Mouse (Mus musculus) adrenal gland, postnatal 25 days (tissue): ENCODE measurements around the gene Cntfr. TPM values are rescaled to one million over a fixed set of nuclear protein-coding genes. Genes with fewer than 3 reads are reported as not detected.

Source experiments
- DNase-seq: peaks from one replicate; pipeline ENCODE4 v3.0.0; 2021; ENCODE audit warnings: mixed read lengths
- total RNA-seq: library from RNA; stranded (reverse); gene quantifications from 2 replicates; pipeline ENCODE4 v1.2.3, GENCODE M21; 2021

Cntfr gene
- total RNA-seq, 1 experiment from 2014 or later = 46.3 TPM

DNA sequence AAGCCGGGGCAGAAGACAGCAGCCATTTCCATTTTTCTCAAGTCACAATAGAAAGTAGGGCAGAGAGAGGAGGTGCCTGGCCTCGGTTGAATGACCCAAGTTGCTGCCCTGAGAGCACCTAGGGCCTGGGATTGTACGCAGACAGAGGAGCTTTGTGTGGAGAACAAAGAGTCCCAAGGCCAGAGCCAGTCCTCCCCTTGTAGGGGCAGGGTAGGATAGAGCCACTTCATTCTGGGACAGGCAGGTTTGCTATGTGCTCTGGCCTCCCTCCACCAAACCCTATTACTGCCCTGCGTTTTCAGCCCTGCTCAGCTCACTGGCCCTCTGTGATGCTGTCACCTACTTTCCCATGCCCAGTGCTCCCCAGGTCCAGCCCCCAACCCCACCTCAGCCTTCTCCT is 48.7 kb downstream of the Cntfr start:
- DNase-seq = no peak

DNA sequence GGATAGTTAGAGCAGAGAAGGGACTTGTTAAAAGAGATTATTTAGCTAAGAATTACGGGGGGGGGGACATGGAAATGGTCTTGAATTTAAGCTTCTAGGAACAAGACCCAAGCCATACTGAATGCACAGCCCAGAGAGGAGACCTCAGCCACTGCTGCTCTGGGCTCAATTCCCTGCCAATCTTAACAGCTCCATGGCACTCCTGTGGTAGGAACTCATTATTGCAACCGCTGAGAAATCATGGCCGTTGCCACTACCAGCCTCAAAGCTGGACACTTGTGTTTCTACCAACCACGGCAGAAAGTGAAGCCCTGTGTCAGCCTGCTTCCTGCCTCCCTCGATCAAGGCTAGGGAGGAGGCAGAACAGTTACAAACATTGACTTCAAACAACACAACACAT is 51.4 kb downstream of the Cntfr start:
- DNase-seq = no peak

- no peak for DNase-seq
These were observed 55.6 kb downstream of the Cntfr start for GRCm38 (mm10) chr4:41641199-41641822.

- peak; percentile 97 for DNase-seq
These were observed 56.9 kb downstream of the Cntfr start, which contains the start of gene Enho for GRCm38 (mm10) chr4:41639913-41640507. Gene Enho, minus strand, starts transcription at chr4:41640324.

DNA sequence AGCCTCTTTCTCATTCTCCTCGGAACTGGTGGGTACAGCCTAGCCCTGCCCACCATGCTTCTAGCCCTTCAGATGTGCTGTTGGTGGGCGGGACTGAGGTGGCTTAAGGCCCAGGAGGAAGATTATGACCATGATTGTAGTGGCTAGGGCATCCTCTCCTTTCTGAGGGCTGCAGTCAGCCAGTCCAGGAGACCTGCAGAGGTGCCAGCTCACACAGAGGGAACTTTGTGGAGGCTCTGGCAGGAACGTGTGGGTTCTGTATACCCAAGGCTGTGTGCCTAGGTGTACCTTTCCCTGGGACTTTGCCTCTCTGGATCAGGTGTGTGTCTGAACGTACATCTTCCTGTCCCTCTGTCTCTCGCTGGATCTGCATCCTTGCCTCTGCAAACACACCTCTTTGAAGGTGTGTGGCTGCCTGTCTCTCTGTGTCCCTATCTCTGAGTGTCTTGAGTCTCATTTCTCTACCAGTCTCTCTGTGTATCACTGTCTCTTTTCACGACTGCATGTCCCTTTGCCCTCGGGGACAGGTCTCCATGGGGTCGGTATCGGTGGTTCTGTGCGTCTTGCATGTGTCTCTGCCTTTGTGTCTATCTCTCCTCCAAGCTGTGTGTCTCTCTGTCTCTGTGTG is 57.6 kb downstream of the Cntfr start:
- DNase-seq = no peak

DNA sequence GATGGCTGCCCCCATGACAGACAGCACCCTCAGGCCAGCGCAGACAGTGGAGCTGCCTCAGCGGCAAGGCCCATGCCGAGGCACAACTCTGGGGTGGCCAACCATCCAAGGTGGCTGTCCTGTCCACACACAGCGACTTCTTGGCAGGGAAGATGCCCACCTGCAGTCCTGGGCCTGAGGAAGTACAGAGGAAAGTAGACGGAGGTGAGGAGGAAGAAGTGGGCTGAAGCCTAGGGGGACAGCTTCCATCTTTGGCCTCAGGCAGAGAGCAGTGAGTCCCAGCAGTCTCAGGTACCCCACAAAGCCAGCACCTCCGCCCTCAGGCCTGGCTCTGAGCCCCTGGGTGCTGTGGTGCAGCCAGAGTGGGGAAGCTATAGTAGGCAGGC is 58.1 kb downstream of the Cntfr start:
- DNase-seq = no peak

- no peak for DNase-seq
These were observed 58.6 kb downstream of the Cntfr start for GRCm38 (mm10) chr4:41638186-41638731.

DNA sequence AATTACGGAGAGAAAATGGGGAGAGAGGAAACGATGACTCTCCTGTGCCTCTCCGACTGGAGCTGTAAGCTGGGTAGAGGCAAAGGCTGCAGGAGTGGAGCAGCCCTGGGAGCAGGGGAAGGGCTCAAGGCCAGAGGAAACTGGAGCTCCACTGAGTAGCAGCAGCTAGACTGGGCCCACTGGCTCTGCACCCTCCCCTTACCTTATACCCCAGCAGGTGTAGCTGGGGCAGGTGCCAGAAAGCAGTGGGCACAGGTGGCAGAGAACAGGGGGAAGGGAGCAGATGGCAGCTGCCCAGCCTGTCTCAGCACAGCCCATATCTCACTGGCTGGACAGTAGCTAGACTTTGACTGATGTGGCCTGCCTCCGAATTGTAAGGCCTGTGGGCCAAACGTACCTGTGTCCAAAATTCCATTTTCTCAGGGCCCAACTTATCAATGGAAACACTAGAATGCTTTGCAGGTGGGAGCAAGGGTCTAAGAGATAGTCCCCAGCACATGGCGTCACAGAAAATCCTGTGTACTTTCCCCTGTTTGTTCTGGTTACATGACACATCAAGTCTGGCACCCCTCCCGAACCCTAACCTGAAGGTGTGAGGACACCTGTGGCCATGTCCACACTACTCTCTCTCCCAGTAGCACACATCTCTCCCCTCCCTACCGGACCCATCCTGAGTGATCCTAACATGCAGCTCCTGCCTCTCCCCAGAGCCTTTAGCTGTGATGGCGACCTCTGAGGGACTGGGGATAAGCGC is 59.8 kb downstream of the Cntfr start:
- DNase-seq = no peak

DNA sequence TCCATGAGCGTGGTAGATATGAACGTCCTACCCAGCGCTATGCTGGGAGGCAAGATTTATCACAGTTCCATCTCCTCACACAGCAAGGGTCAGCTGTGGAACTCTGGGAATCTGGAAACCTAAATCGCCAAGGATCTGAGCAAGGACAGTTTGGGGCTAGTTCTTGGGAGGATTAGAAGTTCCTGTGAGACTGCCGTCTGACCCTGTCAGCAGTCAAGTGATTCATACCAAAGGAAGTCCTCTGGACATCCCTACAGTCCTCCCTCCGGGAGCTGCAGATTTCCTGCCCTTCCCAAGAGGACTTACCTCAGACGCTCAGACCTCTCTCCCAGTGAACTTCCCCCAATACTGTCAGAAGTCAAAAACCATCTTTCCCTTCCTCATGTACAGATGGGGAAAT is 60.5 kb downstream of the Cntfr start:
- DNase-seq = no peak

DNA sequence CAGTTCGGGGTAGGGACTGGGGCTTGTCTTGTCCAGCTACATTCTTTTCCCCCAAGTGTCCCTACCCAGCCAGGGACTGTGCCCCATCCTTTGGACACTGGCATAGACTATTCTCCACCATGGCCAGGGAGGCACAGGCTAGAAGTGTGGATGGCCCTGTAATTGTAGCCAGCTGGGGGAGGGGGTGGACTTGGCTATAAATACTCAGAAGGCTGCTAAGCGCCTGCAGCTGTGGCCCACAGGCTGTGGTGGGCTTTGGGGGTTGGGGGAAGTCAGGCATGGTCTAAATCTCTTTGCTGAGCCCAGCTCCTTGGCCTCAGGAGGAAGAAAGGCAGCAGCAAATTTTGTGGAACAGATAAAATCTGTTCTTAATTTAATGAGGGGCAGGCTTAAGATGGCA is 61.0 kb downstream of the Cntfr start:
- DNase-seq = no peak

GRCm38 (mm10) chr4:41635224-41635623 is 61.7 kb downstream of the Cntfr start:
- no peak for DNase-seq

GRCm38 (mm10) chr4:41634631-41635030 is 62.3 kb downstream of the Cntfr start:
- DNase-seq = no peak

GRCm38 (mm10) chr4:41633001-41633400 is 63.9 kb downstream of the Cntfr start:
- no peak for DNase-seq

DNA sequence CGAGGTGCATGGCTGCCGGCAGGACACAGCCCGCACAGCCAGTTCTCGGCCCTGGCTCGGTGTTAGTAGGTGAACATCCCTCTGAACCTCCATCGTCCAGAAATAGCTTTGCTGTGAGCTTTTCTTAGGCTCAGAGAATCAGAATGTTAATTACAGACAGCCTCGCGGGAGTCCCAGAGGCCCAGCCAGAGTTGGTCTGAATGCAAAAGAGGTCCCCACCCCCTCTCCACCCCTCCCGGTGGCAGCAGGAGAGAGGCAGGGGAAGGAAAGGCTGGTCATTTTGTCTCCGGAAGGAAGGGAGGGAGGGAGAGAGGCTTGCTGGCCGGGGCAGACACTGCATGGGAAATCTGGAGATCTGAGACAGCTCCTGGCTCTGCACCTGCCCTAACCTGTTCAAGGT is 65.5 kb downstream of the Cntfr start:
- DNase-seq = no peak

- DNase-seq = no peak
These were observed 66.7 kb downstream of the Cntfr start for GRCm38 (mm10) chr4:41630196-41630595.

DNA sequence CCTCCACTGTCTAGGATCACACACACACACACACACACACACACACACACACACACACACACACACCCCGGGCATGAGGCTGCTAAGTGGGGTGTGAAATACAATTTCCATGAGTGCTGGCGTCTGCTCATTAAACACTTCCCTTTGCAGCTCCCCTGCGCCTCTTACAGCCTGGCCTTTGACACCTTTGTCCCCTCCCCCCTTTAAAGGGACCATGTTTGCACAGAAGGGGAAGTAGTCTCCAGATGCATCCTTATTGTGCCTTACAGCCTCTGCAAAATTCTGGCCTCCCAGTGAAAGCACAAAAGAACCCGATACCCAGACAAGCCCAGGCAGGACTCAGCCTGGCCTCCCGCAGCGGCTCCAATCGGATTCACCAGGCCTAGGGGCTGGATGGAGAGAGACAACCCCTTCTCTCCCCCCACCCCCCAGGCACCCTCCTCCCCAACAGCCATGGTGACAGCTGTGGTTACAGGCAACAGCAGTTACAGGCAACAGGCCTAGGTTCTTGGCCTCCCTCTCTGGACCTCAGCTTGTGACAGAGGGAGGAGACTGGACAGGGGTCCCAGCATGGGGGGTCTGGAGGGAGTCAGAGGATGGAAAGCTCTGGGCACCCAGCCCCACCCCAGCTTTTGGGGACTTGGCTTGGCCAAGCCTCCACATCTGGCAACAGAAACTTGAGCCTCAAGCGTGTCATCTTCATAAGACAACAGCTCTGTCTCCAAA is 68.5 kb downstream of the Cntfr start:
- DNase-seq = no peak

GRCm38 (mm10) chr4:41622071-41622470 is 74.8 kb downstream of the Cntfr start:
- DNase-seq = no peak

GRCm38 (mm10) chr4:41618916-41619746 is 77.8 kb downstream of the Cntfr start:
- DNase-seq = no peak

DNA sequence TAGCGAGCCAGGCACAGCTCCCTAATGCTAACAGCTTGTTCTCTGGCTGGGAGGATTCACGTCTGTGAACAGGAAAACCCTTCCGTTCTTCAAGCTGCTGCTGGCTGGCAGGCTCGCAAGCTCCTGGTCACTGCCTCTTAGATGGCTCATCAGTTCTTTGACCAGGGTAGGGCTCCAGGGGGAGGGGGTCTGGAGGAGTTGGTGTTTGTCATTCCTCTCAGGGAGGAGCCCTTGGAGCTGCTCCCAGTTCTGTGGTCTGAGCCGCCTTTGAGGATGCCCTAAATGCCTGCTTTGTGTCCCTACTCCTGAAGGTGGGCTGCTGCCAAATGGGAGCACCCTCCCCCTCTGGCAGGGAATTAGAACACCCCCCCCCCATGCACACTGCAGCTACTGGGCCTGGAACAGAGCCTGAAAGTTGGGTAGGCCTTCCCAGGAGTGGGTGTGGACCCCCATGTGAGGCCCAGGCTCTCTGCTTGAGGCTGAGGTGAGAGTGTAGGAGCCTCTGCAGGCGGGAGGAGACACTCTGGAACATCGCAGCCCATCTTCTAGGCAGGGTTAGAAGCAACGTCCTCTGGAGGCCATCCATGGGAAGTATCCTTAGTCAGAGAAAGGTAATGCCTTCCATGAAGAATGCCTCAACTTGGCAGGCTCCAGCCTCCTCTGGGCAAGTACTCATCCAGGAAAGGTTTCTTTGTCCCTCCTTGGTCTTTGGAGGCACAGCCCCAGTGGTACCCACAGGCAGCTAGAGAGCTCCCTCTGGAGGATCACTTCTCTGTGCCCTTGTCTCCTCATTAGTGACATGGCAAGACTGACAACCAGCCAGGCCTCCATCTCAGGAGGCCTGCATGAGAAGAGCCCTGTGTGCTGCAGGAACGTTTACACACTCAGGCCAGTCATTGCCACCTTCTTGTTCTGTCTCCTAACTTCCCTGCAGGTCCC is 81.0 kb downstream of the Cntfr start:
- no peak for DNase-seq

DNA sequence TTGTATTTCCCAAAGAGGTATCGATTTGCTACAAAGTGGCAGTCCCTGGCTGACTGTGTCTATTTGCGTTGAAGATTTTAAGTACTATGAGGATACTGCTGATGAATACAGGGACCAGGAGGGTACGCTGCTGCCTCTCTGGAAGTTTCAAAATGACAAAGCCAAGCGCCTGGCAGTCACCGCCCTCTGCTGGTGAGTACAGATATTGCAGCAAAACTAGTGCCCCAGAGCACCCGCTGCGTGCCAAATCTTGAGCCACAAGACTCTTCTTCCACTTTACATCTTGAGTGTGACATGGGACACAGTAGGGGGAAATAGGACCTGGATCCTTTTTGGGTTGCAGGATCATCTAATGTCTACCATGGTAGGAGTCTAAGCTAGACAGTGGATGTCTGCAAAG is 82.7 kb downstream of the Cntfr start:
- DNase-seq = peak; percentile 74
